ENCODE assay signal across 12 mouse cellular contexts in genomic region chr3:158886301-158886711, GRCm38 (mm10).
DNase-seq lines count a peak whose midpoint lies in the region; ATAC-seq lines count a peak whose summit lies in the region.
"Had no signal": no experiment of that assay in that cellular context is flagged by ENCODE, and none has a peak within 500 bp of the region (broad histone marks: within the 10 kb centered on the region; RNA-seq: fewer than 3 reads in every experiment).

No protein-coding gene starts in this region.

- WGBS in midbrain, embryonic 12.5 days = 57% methylated on average over 3 of the region's 3 CpGs

- no peaks in the 10 kb centered on the region for H3K4me1 ChIP-seq in midbrain, embryonic 12.5 days

- H3K9ac ChIP-seq in midbrain, embryonic 12.5 days (replicated peaks) = no peak overlapping the region

- H3K4me3 ChIP-seq in midbrain, embryonic 12.5 days = no peak overlapping the region

- no peaks in the 10 kb centered on the region for H3K9me3 ChIP-seq in midbrain, embryonic 12.5 days

- ATAC-seq in midbrain, embryonic 12.5 days (ENCODE audit: low FRiP score, low read depth) = 0 out of 2 replicates have a peak, but pooled peaks have one; percentile 27

- DNase-seq in right cerebral cortex, adult 18-20 months = peak; percentile 23
- no peak for DNase-seq in right cerebral cortex, postnatal 14 days
- DNase-seq in frontal cortex, postnatal 36 days (ENCODE audit: low spot score in 2 of 2) = peak; percentile 26 to 30
- peak; percentile 40 for DNase-seq in telencephalon, adult 2 months (ENCODE audit: low read depth, low spot score)
- DNase-seq in spleen, postnatal 4 days (ENCODE audit: low spot score in 2 of 2) = no peak
- DNase-seq in T-cell, adult 2 months (ENCODE audit: low spot score) = no peak
- no peak for DNase-seq in adrenal gland, adult 8-10 months
- DNase-seq: embryo, embryonic 11 days; liver; lung, postnatal 10 days had no signal

- H3K4me2 ChIP-seq in midbrain, embryonic 12.5 days (replicated peaks) = no peak overlapping the region
- H3K4me2 ChIP-seq: heart, embryonic 11.5 days had no signal

- no peaks in the 10 kb centered on the region for H3K27me3 ChIP-seq in midbrain, embryonic 12.5 days

- H3K27ac ChIP-seq in midbrain, embryonic 12.5 days (replicated peaks) = no peak overlapping the region

- no peaks in the 10 kb centered on the region for H3K36me3 ChIP-seq in midbrain, embryonic 12.5 days

Comparison
In these comparisons a context has a peak if more than half of its experiments do, and no peak if none do; other contexts are left out.
1. DNase-seq: peak in right cerebral cortex, adult 18-20 months (single experiment), frontal cortex, postnatal 36 days (2 of 2) and telencephalon, adult 2 months (single experiment); none in right cerebral cortex, postnatal 14 days (single experiment), spleen, postnatal 4 days (0 of 2), T-cell, adult 2 months (single experiment) and adrenal gland, adult 8-10 months (single experiment).